Mouse (Mus musculus) liver, postnatal 0 days (tissue): Measurements from ENCODE around the gene Lgals8.

Experiments used
- CTCF ChIP-seq: sonication (generic); IDR thresholded peaks from 2 replicates; pipeline ENCODE4 v1.5.1; 2016; ENCODE audit warnings: antibody characterized with exemption, low read depth
- EP300 ChIP-seq: IDR thresholded peaks from 2 replicates; pipeline ENCODE4 v1.6.1; 2016; ENCODE audit warnings: antibody characterized with exemption, low read depth, mild to moderate bottlenecking

- no peak for TF ChIP-seq CTCF
- peak; percentile 25; the same call in 1 of the 2 replicates for TF ChIP-seq EP300
These were observed 38.0 kb upstream of the Lgals8 start for GRCm38 (mm10) chr13:12502665-12503237.
